Mouse (Mus musculus): ENCODE measurements around the gene Gm5447.

- TF ChIP-seq CTCF (IDR thresholded peaks at IDR 0.05; ENCODE audit: borderline replicate concordance, control insufficient read depth, extremely low read depth, insufficient read depth, low read length, poor library complexity) (no peak), POLR2A (IDR thresholded peaks at IDR 0.05; ENCODE audit: control insufficient read depth, extremely low read depth, insufficient read depth, low read length, poor library complexity) (no peak)
Measured at GRCm38 (mm10) chr13:30953580-30953979, 20.4 kb upstream of the Gm5447 start.
